Mouse (Mus musculus) cerebellum, postnatal 4 days (tissue): Measurements from ENCODE around the gene Btrc.
A peak's percentile ranks its signal among the peaks of the same experiment; 100 is the strongest.

Experiments used
- DNase-seq, 2 experiments: peaks; one replicate each; pipeline ENCODE4 v3.0.0; 2022; ENCODE audit warnings: low spot score in 2 of 2, mixed read lengths in 1 of 2

Btrc gene

DNA sequence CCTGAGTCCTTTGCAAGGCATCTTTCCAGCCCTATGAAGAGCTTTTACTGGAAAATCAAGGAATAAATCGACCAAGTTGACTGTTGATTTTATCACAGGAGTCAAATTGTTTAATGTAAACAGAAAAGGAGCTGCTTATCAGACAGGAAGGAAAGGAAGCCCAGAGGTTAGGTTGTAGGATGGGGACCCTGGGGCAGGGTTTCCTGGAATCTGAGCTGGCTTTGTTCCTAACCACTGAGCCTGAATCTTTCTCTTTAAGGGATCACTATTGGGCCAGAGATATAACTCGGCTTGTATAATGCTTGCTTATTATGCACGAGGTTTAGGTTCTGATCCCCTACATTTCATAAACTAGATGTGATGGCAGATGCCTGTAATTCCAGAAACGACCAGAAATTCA is 64.6 kb downstream of the Btrc start:
- DNase-seq: no peak

GRCm38 (mm10) chr19:45430971-45431633 is 67.6 kb downstream of the Btrc start:
- no peak for DNase-seq

DNA sequence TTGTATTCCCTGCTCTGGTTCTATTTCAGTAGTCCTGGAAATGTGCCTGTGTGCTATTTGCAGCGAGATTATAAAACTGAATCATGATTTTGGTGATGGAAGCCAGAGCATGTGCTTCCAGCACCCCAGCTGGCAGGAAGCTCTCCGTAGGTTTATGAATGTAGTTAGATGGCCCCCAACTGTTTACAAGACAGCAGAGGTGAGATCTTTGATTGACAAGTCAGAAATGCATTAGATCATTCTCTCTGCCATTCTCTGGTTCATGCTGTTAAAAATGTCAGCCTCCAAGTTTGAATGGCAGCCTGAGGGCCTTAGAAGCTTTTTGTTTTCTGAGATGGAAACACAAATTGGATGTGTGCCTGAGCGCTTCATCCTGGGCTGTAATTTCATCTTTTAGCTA is 68.8 kb downstream of the Btrc start:
- no peak for DNase-seq

DNA sequence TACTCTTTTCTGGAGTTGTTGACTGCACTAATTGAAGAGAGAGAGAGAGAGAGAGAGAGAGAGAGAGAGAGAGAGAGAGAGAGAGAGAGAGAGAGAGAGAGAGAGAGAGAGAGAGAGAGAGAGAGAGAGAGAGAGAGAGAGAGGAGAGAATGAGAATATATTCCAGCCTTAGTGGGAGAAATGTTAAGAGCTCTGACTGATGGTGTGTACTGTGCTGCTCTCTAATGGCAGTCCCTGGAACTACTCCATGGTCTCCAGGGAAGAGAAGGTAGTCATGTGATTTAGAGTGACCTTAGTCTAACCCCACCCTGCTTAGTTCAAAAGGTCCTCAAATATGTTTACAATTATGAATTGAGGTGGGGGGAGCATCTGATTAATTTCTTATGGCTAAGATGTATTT is 72.5 kb downstream of the Btrc start:
- DNase-seq: peak in 1 of 2 experiments; percentile 64

GRCm38 (mm10) chr19:45437175-45437574 is 73.6 kb downstream of the Btrc start:
- DNase-seq: no peak

DNA sequence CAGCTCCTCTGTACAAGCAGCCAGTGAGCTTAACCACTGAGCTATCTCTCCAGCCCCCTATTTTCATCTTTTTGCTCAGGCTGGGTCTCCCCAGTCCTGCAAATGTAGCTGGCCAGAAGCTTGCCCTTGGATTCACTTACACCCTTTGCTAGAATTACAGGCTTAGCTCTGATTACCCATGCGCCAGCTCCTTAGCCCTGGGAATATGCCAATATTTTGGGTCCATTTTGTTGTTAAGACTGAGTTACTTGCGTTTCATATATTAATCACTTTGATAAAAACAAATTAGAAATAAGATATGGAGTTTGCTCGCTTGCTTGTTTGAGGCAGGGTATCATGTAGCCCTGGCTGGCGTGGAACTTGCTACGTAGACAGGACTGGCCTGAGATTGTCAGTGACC is 74.7 kb downstream of the Btrc start:
- no peak for DNase-seq

DNA sequence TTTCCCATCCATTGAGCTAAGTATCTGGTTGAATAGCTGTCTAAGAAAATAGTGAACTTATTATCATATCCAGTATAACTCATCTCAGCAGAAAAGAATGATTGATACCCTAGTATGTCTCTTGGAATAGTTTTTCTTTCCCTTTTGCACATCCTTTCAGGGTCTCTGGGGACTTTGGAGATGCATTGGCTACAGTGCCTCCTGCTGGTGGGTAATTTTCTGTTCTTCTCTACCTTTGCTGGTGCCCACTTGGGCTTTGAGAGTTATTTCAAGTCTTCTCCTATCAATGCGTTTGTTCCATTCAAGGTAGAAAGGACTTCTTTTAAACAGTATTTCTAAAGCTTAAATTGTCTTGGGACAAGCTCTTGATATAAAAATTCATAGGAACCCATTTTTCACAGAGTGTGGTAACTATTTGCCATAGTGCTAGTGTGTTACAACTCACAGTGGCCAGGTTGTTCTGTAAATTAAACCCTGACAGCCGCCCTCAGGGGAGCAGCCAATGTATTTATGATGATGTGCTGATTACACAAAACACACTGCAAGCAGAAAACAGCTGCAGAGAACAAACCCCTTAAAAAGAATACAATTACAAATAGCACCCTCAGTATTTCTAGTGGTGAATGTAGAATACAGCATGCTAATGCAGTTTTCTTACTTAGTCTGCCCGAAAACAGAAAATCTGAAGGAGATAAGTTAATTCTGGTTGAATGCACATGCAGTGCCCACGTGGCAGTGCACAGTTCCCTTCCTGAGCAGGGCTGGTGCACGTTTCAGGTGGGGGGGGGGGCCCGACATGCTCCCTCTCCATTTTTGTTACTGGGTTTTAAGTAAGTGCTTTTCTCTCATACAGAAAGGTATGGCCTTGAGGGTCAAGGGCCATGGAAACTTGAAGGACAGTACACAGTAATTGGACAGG is 75.7 kb downstream of the Btrc start:
- DNase-seq: no peak

GRCm38 (mm10) chr19:45440554-45441175 is 77.1 kb downstream of the Btrc start:
- no peak for DNase-seq

DNA sequence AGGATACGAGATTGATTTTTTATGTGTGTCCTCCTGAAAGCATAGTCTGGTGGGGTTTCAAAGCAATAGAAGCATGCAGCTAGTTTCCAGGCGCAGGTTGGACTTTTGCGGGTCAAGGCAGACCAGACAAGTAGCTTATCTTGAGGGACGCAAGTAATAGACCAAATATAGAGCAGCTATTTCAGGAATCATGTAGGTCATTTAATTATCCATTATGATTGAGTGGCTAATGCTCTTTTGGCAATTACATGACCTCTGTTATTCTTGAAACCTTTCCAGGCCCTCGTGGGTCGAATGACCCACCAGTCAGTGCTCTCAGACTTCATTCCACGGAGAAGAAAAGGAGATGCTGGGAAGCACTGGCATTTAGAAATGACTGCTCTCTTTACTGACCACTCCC is 78.2 kb downstream of the Btrc start:
- DNase-seq: no peak

GRCm38 (mm10) chr19:45445253-45445933 is 81.9 kb downstream of the Btrc start:
- DNase-seq: no peak

DNA sequence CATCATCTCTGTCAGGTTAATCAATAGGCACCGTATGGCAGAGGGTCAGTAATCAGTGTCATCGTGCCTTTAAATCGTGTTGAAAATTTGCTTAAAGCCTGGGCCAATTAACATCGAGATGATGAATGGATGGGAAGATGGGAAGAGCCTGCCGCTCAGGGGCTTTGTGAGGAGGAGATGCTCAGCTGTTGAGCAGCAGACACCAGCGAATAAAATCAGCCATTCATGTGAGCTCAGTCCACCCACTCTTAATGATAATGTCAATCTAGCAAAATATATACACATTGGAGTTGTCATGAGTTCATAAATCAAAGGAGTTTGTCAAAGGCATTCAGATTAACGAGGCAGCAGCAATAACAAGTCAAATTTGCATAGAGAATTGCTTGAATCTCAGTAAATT is 83.1 kb downstream of the Btrc start:
- DNase-seq: no peak

DNA sequence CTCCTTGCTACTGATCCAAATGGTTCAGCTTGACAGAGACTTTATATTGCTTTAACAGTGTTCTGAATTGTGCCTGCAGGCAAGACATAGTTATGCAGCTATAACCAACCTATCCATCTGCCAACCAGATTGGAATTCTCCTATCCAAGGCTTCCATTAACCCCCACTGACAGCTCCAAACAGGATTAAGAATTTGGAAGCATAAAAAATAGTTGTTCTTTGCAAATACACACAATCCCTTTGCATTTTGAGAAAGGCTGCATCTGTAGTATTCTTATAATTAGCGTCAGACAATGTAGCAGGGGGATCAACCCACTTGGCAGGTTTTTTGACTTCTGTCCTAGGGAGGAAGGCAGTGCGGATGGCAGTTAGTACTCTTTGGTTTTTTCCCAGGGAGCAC is 83.7 kb downstream of the Btrc start:
- DNase-seq: no peak

- no peak for DNase-seq
These were observed 84.4 kb downstream of the Btrc start for GRCm38 (mm10) chr19:45447886-45448285.

- no peak for DNase-seq
These were observed 90.9 kb downstream of the Btrc start for GRCm38 (mm10) chr19:45454391-45454790.

- no peak for DNase-seq
These were observed 93.4 kb downstream of the Btrc start for GRCm38 (mm10) chr19:45456896-45457295.

DNA sequence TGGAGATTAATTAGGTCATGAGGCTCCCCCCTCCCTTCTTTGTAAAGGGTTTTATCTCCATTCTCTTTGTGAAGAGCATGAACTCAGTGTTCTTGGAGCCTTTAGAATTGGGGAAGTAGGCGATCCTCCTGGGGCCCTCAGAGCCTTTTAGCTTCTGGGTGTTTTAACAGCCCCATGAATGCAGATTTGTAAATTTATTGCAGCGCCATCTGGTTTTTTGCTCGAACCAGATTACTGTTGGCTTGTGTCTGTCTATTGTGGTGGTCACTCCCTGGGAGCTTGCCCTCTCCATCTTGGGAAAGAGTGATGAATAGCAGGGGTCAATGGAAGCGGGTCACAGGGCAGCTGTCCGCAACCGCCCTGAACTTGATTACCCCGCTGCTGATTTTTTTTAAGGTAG is 95.2 kb downstream of the Btrc start:
- DNase-seq: no peak

GRCm38 (mm10) chr19:45459931-45460665 is 96.6 kb downstream of the Btrc start:
- DNase-seq: no peak

DNA sequence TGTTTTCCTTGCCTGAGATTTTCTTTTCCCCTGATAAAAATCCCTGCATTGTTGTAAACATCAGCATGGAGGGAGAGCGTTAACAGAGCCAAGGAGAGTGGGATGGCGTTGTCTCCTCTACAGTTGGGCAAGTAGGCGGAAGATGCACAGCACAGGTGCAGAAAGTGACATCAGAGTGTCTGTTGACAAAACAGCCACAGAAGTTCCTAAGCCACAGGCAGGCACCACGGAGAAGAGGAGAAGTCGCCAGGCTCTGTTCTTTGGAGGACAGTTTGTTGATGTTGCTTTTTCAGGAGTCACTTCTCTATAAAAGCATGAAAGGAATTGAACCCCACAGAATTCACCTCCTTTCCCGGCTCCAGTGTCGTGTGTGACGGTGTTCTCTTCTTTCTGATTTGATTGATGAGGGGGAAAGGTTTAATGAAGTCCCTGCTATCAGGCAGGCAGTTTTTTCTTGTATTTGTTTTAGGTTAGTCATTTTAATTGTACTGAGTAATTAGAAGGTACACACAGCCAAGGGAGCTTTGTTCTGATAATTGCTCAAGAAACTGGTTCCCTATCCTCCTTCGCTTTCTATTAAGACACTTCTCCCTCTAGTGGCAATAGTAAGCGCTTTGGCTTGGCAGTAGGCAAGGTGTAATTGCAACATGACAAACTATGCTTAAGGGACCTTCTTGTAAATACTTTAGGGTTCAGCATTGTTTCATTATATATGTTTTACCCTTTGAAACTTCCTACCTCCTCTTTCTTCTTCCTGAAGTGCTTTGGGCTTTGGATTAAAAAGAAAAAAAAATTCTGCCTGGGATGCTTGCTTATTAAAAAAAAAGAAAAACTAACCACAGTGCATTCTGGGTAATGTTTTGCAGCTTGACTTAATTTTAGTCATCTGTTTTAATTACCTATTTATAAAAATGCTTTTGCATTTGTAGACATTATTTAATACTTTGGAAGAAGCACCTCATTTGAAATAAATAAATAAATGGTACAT is 97.5 kb downstream of the Btrc start:
- no peak for DNase-seq

DNA sequence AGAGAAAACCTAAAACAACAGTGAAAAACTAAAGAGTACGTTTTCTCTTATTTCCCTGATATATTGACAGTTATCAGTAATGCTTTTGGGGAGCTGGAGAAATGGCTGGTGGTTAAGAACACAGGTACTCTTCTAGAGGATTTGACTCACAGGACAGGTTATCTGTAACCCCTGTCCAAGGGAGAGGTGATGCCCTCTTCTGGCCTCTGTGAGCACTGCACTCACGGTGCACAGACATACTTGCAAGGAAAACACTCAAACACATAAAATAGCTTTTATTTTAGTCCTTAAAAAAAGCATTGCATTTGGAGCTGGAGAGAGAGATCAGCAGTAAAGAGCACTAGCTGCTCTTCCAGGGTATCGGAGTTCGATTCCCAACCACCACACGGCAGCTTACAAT is 106.2 kb downstream of the Btrc start:
- no peak for DNase-seq
